Mouse (Mus musculus) induced T-regulatory cell, adult 2 months (primary cell): ENCODE measurements around the gene Rps6kb2.

Source experiments
- DNase-seq: peaks from one replicate; pipeline ENCODE4 v3.0.0-alpha.2; 2012; ENCODE audit warnings: low read depth

Gene Rps6kb2

GRCm38 (mm10) chr19:4139446-4139845 lies 23.7 kb downstream of the Rps6kb2 start, which contains the start of gene Gpr152:
Gpr152 (plus strand) TSS chr19:4139787.
- DNase-seq, result no peak

- peak; percentile 65 for DNase-seq
Measured at GRCm38 (mm10) chr19:4137913-4138312, 25.2 kb downstream of the Rps6kb2 start.

GRCm38 (mm10) chr19:4136463-4136862 lies 26.7 kb downstream of the Rps6kb2 start:
- peak; percentile 72 for DNase-seq

GRCm38 (mm10) chr19:4135963-4136345 lies 27.2 kb downstream of the Rps6kb2 start:
- DNase-seq, result peak; percentile 76

GRCm38 (mm10) chr19:4135229-4135962 lies 27.8 kb downstream of the Rps6kb2 start:
- DNase-seq, result peak; percentile 61

GRCm38 (mm10) chr19:4134354-4134753 lies 28.8 kb downstream of the Rps6kb2 start:
- no peak for DNase-seq

- DNase-seq, result no peak
Measured at GRCm38 (mm10) chr19:4131768-4132167, 31.4 kb downstream of the Rps6kb2 start.

- DNase-seq, result no peak
Measured at GRCm38 (mm10) chr19:4131075-4131474, 32.1 kb downstream of the Rps6kb2 start.

GRCm38 (mm10) chr19:4130106-4130505 lies 33.0 kb downstream of the Rps6kb2 start:
- no peak for DNase-seq

GRCm38 (mm10) chr19:4129462-4129861 lies 33.7 kb downstream of the Rps6kb2 start:
- no peak for DNase-seq

- DNase-seq, result peak; percentile 53
Measured at GRCm38 (mm10) chr19:4126759-4127495, 36.2 kb downstream of the Rps6kb2 start.

GRCm38 (mm10) chr19:4125741-4126696 lies 37.1 kb downstream of the Rps6kb2 start, which contains the start of gene Aip:
Aip (minus strand) TSS chr19:4125858.
- peak; percentile 98 for DNase-seq

- DNase-seq, result peak; percentile 53
Measured at GRCm38 (mm10) chr19:4125268-4125667, 37.9 kb downstream of the Rps6kb2 start.

- no peak for DNase-seq
Measured at GRCm38 (mm10) chr19:4124432-4124831, 38.7 kb downstream of the Rps6kb2 start.

GRCm38 (mm10) chr19:4122411-4123370 lies 40.5 kb downstream of the Rps6kb2 start:
- peak; percentile 52 for DNase-seq

- peak; percentile 57 for DNase-seq
Measured at GRCm38 (mm10) chr19:4121896-4122295, 41.3 kb downstream of the Rps6kb2 start.

- peak; percentile 99 for DNase-seq
Measured at GRCm38 (mm10) chr19:4121097-4121805, 41.9 kb downstream of the Rps6kb2 start.

- DNase-seq, result no peak
Measured at GRCm38 (mm10) chr19:4120496-4120895, 42.7 kb downstream of the Rps6kb2 start.

- DNase-seq, result peak; percentile 94
Measured at GRCm38 (mm10) chr19:4119716-4120487, 43.3 kb downstream of the Rps6kb2 start.
